Mouse (Mus musculus) kidney, embryonic 16.5 days (tissue): ENCODE results near the gene Catspere2. TPM values are rescaled to one million over a fixed set of nuclear protein-coding genes. Genes with fewer than 3 reads are reported as not detected.

ENCODE experiments used
- ATAC-seq: fragments of 200-750 bp; cut with Nextera tagmentation; 2 replicates; pipeline ENCODE4 v1.8.0; 2017; ENCODE audit warnings: moderate TSS enrichment; ENCODE audit not compliant: low FRiP score, low TSS enrichment
- H3K27ac ChIP-seq: fragments of 300-500 bp; sonication (generic); 2 replicates; pipeline ENCODE4 v1.5.1; 2014; ENCODE audit warnings: low read length
- H3K27me3 ChIP-seq: fragments of 300-500 bp; sonication (generic); 2 replicates; pipeline ENCODE4 v1.6.1; 2014; ENCODE audit warnings: low read length, control low read depth, mixed read lengths; ENCODE audit not compliant: insufficient read depth
- H3K36me3 ChIP-seq: fragments of 300-500 bp; sonication (generic); 2 replicates; pipeline ENCODE4 v1.6.1; 2014; ENCODE audit warnings: low read length, control low read depth, mixed read lengths; ENCODE audit not compliant: insufficient read depth
- H3K4me1 ChIP-seq: fragments of 300-500 bp; sonication (generic); 2 replicates; pipeline ENCODE4 v1.6.1; 2014; ENCODE audit warnings: low read length, control low read depth, mixed read lengths; ENCODE audit not compliant: insufficient read depth
- H3K4me2 ChIP-seq: fragments of 300-500 bp; sonication (generic); replicated peaks from 2 replicates; pipeline ENCODE4 v1.6.1; 2014; ENCODE audit warnings: low read depth, low read length
- H3K4me3 ChIP-seq: fragments of 300-500 bp; sonication (generic); 2 replicates; pipeline ENCODE4 v1.5.1; 2014; ENCODE audit warnings: mild to moderate bottlenecking, low read length
- H3K9ac ChIP-seq: fragments of 300-500 bp; sonication (generic); replicated peaks from 2 replicates; pipeline ENCODE4 v1.6.1; 2014; ENCODE audit warnings: low read length
- H3K9me3 ChIP-seq: fragments of 300-500 bp; sonication (generic); 2 replicates; pipeline ENCODE4 v1.6.1; 2016; ENCODE audit warnings: low read length, control low read depth
- WGBS: fragments of 180-500 bp; shearing (Covaris S2); extraction: QIAGEN DNeasy Blood & Tissue Kit; methylation state at CpG from one replicate; pipeline ENCODE4 v1.1.7; 2014; 5-methylcytosine and 5-hydroxymethylcytosine counted together
- polyA plus RNA-seq: library from polyadenylated mRNA; unstranded; fragments of >200 nt; fragmentation: Nextera tagmentation; extraction: Ambion mirVana; gene quantifications from 2 replicates; pipeline ENCODE4 v1.2.1, GENCODE M21; 2015

The Catspere2 gene
- polyA plus RNA-seq, 1 experiment from 2014 or later: 0.24 TPM

DNA sequence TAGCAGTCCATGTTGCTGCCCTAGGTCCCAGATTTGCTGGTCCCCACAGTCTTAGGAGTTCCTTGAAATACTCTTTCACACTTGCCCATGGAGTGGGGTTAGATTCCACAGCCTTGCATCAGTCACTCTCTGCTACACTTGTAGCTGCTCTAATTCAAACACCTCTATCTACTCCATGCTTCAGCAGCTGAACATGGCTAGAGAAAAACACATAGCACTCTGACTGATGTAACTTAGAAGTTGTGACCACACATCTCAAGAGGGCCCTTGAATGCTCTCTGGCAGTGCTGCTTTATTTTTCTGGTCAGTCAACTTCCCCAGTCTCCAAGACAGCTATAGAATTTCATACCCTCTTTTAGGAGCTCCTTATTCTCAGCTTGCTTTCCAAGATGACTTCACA, 226.7 kb downstream of the Catspere2 start:
- H3K4me2 ChIP-seq: no peak overlapping the region
- H3K27me3 ChIP-seq: no peaks in the 10 kb centered on the region
- no peak overlapping the region for H3K4me3 ChIP-seq
- ATAC-seq: no peak
- H3K4me1 ChIP-seq: no peaks in the 10 kb centered on the region
- no peaks in the 10 kb centered on the region for H3K36me3 ChIP-seq
- H3K9me3 ChIP-seq: no peaks in the 10 kb centered on the region
- H3K9ac ChIP-seq: no peak overlapping the region
- no peak overlapping the region for H3K27ac ChIP-seq

DNA sequence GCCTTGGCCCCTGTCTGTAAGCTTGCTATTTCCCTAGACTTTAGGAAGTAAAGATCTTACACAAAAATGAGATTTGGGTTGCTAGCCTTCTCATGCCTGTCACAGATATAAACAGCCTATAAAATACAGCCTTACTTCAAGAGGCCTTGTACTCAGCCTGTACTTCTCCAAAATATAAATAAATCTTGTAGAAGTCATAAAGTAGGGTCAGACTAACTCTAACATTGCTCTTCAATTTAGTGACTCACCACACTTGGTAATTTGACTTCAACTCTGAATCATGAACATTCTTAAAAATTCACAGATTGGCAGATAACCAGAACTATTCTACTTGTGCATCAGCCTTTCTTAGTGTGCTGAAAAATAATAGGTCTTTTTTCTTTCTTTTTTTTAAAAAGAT, 233.9 kb downstream of the Catspere2 start:
- no peak overlapping the region for H3K4me3 ChIP-seq
- H3K4me1 ChIP-seq: no peaks in the 10 kb centered on the region
- no peak overlapping the region for H3K9ac ChIP-seq
- H3K27me3 ChIP-seq: no peaks in the 10 kb centered on the region
- H3K4me2 ChIP-seq: no peak overlapping the region
- no peak overlapping the region for H3K27ac ChIP-seq
- no peak for ATAC-seq
- no peaks in the 10 kb centered on the region for H3K9me3 ChIP-seq
- no peaks in the 10 kb centered on the region for H3K36me3 ChIP-seq

DNA sequence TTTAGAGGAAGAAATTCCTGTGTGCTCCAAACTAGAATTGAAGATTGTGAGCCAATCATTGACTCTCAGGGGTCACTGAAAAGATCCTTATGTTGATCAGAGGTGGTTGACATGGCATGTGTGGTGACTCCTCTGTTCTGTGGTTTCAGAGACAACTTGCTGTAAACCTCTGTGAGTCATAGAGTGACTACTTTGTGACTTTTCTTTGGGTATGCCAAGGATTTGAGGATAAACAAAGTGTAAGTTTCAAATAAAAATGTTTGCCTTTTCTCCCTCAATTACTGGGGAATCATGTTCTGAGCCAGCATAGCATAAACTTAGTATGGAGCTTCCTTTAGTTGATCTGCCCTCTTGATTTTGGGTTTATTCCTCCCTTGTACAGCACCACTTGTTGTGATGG, 235.1 kb downstream of the Catspere2 start:
- no peak for ATAC-seq
- H3K36me3 ChIP-seq: no peaks in the 10 kb centered on the region
- H3K4me2 ChIP-seq: no peak overlapping the region
- no peak overlapping the region for H3K4me3 ChIP-seq
- H3K9ac ChIP-seq: no peak overlapping the region
- no peaks in the 10 kb centered on the region for H3K9me3 ChIP-seq
- no peaks in the 10 kb centered on the region for H3K4me1 ChIP-seq
- H3K27me3 ChIP-seq: no peaks in the 10 kb centered on the region
- no peak overlapping the region for H3K27ac ChIP-seq

DNA sequence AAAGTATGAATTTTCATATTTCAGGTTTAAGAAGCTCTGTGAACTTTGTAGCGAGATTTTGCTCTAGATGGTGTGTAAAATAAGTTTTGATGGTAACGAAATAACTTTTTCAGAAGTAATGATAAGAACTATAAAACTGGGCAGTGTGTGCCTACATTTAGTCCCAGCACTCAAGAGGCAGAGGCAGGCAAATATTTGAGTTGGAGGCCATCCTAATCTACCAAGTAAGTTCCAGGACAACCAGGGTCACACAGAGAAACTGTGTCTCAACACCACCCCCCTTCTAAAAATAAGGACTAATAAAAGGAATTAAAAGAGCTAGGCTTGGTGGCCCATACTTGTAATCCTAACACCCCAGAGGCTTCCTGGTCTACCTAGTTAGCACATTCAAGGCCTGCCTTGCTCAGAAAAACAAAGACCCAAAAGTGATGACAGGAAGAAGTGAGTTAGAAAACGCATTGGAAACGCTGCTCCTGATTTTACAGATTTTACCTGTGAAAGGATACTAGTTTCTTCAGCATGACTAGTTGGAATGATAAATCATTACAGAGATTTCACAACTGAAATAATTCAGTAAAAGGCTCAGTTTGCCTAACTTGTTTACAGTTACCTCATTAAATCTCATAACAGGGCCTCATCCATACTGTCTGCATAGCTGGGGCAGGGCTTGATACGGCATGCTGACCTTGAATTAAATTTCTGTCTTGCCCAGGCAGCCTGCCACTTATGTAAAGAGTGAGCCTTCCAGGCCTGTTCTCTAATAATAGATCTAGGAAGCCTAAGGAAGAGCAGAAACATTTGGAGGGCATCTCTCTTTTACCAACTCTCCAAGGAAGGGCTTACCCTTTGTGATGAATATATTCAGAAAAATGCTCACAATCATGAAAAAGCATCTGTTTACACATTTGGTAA, 236.2 kb downstream of the Catspere2 start:
- ATAC-seq: no peak
- Histone ChIP-seq H3K27ac (no peak overlapping the region), H3K36me3 (peaks cover 6% of the 10 kb centered on the region; the same call in 1 of the 2 replicates), H3K4me1 (no peaks in the 10 kb centered on the region), H3K9ac (no peak overlapping the region), H3K9me3 (peaks cover 9% of the 10 kb centered on the region), H3K4me3 (no peak overlapping the region), H3K27me3 (no peaks in the 10 kb centered on the region), H3K4me2 (no peak overlapping the region)
- WGBS: 86% methylated on average over 5 of the region's 5 CpGs

Other genes with a start within 250 kb of the Catspere2 start
- 50.6 and 53.0 TPM in 2 replicates for gene Adss, start 186.9 kb upstream of the Catspere2 start, polyA plus RNA-seq
- 18.5 and 23.0 TPM in 2 replicates for gene Desi2, start 204.0 kb downstream of the Catspere2 start, polyA plus RNA-seq